Mouse (Mus musculus) 3T3-L1 (cell line): ENCODE measurements around the gene Fam187b.

Experiments used
- DNase-seq: peaks from one replicate; pipeline ENCODE4 v3.0.0-alpha.2; 2015; ENCODE audit warnings: low read depth, low spot score

Gene Fam187b

GRCm38 (mm10) chr7:30958109-30958865 is 15.3 kb upstream of the Fam187b start:
- DNase-seq = no peak

GRCm38 (mm10) chr7:30958866-30959487 is 14.6 kb upstream of the Fam187b start:
- no peak for DNase-seq

- DNase-seq = no peak
Measured at GRCm38 (mm10) chr7:30959786-30960349, 13.7 kb upstream of the Fam187b start.

DNA sequence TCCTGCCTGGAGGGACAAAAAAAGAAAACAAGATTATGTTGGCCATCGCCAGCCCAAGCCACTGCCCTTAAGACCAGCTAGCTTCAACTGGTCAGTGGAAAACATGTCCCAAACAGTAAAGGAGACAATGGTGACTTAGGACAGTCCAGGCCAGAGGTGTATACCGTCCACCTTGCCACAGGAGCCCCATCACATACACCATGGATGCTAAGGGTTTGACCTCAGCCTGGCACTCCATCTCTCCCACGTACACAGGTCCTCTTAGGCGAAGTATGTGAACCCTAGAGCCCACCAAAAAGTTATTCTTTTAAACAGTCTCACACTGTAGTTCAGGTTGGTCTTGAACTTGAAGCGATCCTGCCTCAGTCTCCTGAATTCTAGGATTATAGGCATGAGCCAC is 10.7 kb upstream of the Fam187b start:
- DNase-seq = no peak

DNA sequence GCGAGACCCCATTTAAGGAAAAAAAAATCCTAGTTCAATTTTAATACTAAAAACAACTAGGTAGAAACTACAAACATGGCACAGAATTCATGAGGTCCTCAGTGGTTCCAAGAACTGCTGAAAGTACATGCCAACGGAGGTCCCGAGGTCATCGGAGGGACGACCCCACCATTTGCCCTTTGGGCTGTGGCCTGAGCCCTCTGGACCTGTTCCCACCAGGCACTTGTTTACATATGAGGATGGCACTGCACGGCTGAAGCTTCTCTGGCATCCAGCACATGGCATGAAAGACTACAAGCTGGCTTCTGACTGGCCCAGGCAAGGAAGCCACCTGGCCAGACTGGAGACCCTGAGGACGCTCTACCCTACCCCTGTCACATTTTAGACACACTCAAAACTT is 9.2 kb upstream of the Fam187b start:
- no peak for DNase-seq

- no peak for DNase-seq
Measured at GRCm38 (mm10) chr7:30965677-30966076, 7.9 kb upstream of the Fam187b start.

DNA sequence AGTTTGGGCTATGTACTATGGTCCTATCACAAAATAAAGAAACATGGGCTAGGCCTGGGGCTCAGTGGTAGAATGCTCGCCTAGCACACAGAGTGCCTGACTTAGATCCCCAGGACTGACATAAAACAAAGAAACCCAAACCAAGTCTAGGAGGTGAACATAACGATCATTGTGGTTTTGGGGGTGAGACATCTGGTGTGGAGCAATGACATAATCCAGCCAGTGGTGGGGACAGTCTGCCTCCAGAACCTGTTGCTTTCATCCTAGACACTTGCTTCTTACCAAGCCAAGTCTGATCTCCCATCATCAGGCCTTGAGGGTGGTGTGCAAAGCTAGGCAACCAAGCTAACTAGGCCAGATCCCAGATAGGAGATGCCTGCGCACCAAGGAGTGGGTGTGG is 6.9 kb upstream of the Fam187b start:
- no peak for DNase-seq

DNA sequence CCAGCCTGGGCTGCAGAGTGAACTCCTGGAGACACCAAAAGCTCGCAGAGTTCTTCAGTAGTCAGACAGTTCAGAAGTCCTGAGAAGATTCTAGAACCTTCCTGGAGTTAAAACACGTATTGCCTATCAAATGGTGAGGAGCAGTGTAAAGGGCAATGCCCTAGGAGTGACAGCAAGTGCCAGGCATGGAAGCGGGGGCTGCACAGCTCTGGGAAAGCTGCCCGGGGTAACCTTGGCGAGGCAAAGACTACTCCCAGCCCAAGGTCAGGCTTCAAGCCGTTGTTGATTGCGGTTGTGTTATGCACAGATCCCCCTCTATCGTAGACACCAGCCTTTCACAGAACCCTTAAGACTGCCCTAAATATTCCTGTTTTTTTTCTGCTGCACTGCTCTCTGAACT is 5.0 kb upstream of the Fam187b start:
- no peak for DNase-seq

- no peak for DNase-seq
Measured at GRCm38 (mm10) chr7:30969174-30969573, 4.4 kb upstream of the Fam187b start.

DNA sequence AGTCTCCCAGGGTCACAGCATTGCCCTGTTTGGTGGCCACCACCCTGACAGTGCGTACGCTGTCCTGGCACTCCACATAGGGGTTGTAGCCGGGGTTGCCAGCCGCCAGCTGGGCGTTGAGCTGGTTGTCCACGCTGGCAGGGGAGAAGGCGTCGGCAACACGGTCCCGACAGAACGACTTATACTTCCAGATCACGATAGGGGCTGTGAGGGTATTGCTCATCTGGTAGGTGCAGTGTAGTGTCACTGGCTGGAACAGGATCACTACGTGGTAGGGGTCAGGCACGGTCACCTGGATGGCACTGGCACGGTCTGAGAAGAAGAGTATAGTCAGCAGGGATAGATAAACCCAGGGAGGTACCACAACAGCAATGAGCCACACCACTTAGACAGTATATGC is 1.7 kb upstream of the Fam187b start:
- DNase-seq = no peak

GRCm38 (mm10) chr7:30972426-30973250 is 952 bp upstream of the Fam187b start:
- DNase-seq = no peak

- DNase-seq = no peak
Measured at GRCm38 (mm10) chr7:30973251-30973500, 414 bp upstream of the Fam187b start, which contains the start of gene Lsr. Gene Lsr, minus strand, starts transcription at chr7:30973464.

DNA sequence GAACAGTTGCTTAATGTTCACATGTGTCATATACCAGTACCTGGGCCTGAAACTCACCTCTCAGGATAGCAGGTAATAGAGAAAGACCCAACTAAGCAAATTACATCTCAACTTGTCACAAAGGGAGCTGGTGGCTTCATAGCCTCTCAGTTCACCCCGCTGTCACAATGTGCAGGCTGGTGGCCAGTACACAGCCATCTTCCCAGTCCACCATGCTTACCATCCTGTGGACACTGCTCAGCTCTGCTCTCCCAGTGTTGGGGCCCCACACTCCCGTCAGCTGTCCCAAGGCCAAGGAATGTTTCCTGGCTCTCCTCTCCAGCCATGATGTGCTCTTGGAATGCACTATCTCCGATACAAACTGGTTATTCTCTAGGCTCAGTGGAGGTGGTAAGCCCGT is 8.1 kb downstream of the Fam187b start:
- no peak for DNase-seq

- no peak for DNase-seq
Measured at GRCm38 (mm10) chr7:30985357-30985756, 11.8 kb downstream of the Fam187b start.

DNA sequence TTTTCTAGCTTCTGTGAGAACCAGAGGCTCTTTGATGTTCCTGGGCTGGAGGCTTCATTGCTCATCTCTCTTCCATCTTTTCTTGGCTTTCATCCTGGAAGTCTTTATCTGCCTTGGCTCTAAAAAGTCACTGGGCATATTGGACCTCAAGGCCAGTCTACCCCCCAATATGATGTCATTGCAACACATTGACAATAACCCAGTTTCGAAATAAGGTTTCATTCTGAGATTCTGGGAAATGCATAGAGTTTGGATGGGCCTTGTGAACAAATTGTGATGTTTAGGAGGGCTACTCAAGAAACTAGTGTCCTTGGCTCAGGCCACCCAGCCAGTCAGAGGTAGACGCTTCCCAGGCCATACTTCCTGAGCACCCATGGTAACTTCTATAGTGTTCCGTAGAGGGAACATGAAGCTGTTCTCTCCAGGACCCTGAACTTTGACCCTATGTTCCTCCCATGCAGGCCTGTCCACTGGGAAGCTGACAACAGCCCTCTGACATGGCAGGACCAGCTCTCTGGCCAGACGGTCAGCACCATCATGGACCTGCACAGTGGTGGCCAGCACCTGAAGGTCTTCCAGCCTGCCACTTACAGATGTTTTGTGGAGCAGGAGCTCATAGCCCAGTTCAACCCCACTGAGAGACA is 15.1 kb downstream of the Fam187b start:
- no peak for DNase-seq

GRCm38 (mm10) chr7:30992148-30992547 is 18.6 kb downstream of the Fam187b start:
- no peak for DNase-seq

GRCm38 (mm10) chr7:30993986-30994385 is 20.4 kb downstream of the Fam187b start:
- no peak for DNase-seq

DNA sequence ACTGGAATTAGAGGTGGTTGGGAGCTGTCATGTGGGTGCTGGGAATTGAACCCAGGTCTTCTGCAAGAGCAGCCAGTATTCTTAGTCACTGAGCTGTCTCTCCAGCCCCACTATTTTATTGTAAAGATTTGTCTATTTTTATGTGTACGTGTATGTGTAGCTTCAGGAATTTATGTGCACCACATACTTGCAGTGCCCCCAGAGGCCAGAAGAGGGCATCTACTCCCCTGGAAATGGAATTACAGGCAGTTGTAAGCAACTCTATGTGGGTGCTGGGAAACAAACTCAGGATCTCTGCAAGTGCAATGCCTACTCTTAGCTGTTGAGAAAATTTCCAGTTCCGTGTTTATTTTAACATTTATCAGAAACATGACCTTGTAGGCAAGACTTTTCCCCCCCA is 22.9 kb downstream of the Fam187b start:
- DNase-seq = peak; percentile 3

- DNase-seq = peak; percentile 61
Measured at GRCm38 (mm10) chr7:31000505-31001020, 27.0 kb downstream of the Fam187b start.

DNA sequence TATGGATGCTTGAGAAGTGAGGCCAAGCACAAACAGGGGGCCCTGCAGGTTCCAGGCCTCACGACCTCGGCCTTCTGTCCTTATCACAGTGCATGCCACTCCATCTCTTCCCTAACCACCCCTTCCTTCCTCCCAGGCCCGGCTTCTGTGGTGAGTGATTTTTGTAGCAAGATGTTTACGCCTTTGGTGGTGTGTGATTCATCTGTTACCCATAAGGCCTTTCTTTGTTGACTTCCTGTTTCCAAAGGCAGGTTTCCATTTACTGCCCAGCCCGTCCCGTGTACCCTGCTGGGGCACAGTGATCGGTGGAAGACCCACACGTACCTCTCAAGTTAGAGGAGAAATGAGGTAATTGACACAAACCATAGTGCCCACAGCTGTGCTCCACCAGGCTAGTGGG is 29.1 kb downstream of the Fam187b start:
- DNase-seq = no peak

GRCm38 (mm10) chr7:31007775-31008174 is 34.2 kb downstream of the Fam187b start:
- no peak for DNase-seq

DNA sequence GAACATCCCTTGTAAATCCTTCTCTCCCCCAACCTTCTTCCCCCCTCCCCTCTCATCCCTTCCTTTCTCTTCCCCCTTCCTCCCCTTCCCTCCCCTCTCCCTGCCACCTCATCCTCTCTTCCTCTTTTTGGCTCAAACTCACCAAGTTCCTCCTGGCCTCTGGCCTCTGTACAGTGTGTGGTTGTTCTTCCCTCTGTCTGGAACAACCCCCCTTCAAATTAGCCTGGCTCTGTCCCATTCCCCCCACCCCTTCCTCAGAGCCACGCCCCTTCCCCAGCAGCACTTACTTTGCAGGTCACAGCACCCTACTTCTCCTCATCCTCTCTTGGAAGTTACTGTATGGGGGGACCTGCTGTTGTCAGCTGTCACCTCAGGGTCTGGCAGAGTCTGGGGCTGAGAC is 34.6 kb downstream of the Fam187b start:
- no peak for DNase-seq
